Mouse (Mus musculus) erythroblast, embryonic 14.5 days (primary cell): ENCODE measurements around the gene Cacng5.

Experiments
- GATA1 ChIP-seq: IDR thresholded peaks from 2 replicates; pipeline ENCODE4 v1.6.1; 2012; ENCODE audit warnings: low read length, inconsistent platforms, mixed read lengths
- TAL1 ChIP-seq: IDR thresholded peaks from 3 replicates; pipeline ENCODE4 v1.6.1; 2012; ENCODE audit warnings: low read length, inconsistent platforms, mixed read lengths

DNA sequence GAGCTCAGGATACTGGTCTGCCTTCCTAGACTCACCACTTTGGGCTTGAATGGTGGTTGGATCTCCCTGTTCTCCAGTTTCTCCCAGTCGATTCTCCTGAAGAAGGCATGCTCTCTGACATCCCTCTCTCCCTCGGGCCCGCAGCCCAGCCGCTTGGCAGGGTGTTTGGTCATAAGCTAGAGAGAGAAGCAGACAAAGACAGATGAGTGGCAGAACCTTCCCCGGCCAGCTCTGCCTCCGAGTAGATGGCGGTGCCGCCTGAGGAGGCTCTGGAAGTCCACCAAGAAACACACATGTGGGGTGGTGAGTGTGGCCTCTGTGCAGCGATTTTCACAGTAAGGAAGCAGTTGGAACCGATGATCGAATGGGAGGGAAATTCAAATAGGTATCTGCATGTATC, 36.6 kb upstream of the Cacng5 start:
- TF ChIP-seq TAL1 (no peak), GATA1 (no peak)
